Mouse (Mus musculus) CD8-positive naive resting alpha-beta T cell, adult 2 months (primary cell): ENCODE results near the gene Gse1.

Experiments
- DNase-seq, 2 experiments: peaks; one replicate each; pipeline ENCODE4 v3.0.0; 2022; ENCODE audit warnings: low read depth in 2 of 2, low spot score in 2 of 2

Gene Gse1

GRCm38 (mm10) chr8:120474496-120475235 is 246.4 kb downstream of the Gse1 start:
- DNase-seq, result no peak

- no peak for DNase-seq
These were observed 247.4 kb downstream of the Gse1 start for GRCm38 (mm10) chr8:120475462-120476201.

- no peak for DNase-seq
These were observed 248.7 kb downstream of the Gse1 start for GRCm38 (mm10) chr8:120476711-120477575.

- DNase-seq, result no peak
These were observed 250.5 kb downstream of the Gse1 start for GRCm38 (mm10) chr8:120478754-120479153.

GRCm38 (mm10) chr8:120479691-120480090 is 251.4 kb downstream of the Gse1 start:
- no peak for DNase-seq

GRCm38 (mm10) chr8:120482015-120482689 is 253.9 kb downstream of the Gse1 start:
- DNase-seq, result no peak

GRCm38 (mm10) chr8:120484460-120484859 is 256.2 kb downstream of the Gse1 start:
- no peak for DNase-seq

- no peak for DNase-seq
These were observed 256.9 kb downstream of the Gse1 start for GRCm38 (mm10) chr8:120485116-120485515.

- no peak for DNase-seq
These were observed 257.6 kb downstream of the Gse1 start for GRCm38 (mm10) chr8:120485551-120486476.

- DNase-seq, result peak in 1 of 2 experiments; percentile 29
These were observed 258.5 kb downstream of the Gse1 start for GRCm38 (mm10) chr8:120486477-120487376.

GRCm38 (mm10) chr8:120487377-120487728 is 259.1 kb downstream of the Gse1 start:
- DNase-seq, result no peak

- peak; percentile 46 to 51 for DNase-seq
These were observed 259.7 kb downstream of the Gse1 start for GRCm38 (mm10) chr8:120487729-120488510.

GRCm38 (mm10) chr8:120488636-120489131 is 260.4 kb downstream of the Gse1 start:
- DNase-seq, result no peak

GRCm38 (mm10) chr8:120489142-120489754 is 261.0 kb downstream of the Gse1 start:
- DNase-seq, result peak; percentile 76 to 80

GRCm38 (mm10) chr8:120489771-120490281 is 261.6 kb downstream of the Gse1 start:
- no peak for DNase-seq

GRCm38 (mm10) chr8:120490354-120491141 is 262.3 kb downstream of the Gse1 start:
- no peak for DNase-seq
